Mouse (Mus musculus): ENCODE results near the gene Ilf3.

Ilf3 gene

DNA sequence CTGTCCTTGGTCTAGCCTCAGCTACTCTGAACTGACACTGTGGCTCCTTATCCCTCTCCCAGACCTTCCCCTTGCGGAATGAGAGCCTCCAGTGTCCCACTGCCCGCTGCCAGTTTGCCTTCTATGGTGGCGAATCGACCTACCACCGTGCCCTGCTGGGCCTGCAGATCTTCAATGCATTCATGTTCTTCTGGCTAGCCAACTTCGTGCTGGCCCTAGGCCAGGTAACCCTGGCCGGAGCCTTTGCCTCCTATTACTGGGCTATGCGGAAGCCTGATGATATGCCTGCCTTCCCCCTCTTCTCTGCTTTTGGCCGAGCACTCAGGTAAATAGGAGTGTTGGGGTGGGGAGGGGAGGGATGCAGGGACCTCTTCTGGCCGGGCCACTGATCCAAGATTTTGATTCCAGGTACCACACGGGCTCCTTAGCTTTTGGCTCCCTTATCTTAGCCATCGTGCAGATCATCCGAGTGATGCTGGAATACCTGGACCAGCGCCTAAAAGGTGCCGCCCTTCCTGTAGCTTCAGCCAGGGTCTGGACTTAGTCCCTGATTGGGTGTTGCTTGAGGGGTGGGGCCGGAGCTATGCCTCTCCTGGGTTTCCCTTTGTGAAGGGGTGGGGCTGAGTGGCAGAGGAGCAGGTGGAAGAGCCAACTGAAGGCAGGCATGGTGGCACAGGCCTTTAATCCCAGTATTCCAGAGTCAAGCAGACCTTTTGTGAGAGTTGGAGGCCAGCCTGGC lies 20.9 kb upstream of the Ilf3 start:
- DNase-seq = no peak

GRCm38 (mm10) chr9:21348152-21348551 lies 19.5 kb upstream of the Ilf3 start:
- DNase-seq = no peak

GRCm38 (mm10) chr9:21351178-21351577 lies 16.5 kb upstream of the Ilf3 start:
- no peak for DNase-seq

- DNase-seq = no peak
Observed at GRCm38 (mm10) chr9:21351702-21352377, 15.8 kb upstream of the Ilf3 start.

DNA sequence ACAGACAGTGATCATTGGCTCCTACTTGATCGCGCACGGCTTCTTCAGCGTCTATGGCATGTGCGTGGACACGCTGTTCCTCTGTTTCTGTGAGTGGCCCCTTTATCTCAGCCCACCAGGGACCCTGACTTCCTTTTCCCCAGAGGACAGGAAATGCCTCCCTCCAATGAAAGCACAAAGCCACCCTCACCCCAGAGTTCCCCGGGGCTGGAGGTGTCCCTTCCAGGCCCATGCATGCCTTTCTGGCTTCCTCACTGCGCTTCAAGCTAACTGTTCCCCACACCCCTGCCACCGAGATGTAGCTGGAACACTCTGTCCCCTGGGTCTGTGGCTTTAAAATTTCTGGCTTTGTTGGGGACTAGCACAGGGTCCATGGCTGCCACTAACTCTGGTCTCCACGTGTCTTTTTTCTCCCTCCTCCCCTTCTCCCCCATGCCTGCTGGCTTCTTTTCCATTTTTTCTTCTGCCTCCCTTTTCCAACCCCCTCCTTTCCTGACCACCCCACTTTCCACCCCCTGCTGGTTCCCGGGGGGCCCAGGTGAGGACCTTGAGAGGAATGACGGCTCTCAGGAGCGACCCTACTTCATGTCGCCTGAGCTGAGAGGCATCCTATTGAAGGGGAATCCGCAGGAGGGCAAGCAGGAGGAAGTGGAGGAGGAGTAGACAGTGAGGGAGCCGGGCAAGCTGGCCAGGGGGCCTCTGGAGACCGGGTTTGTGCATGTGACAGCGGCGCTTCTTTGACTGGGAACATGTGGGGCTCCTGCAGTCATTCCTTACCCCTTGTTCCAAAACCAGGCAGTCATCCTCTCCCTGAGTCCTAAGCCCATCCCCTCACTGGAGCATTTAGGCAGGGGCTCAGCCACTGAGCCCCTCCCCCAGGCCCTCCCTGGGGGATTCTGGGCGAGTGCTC lies 15.0 kb upstream of the Ilf3 start:
- DNase-seq = peak; percentile 39

DNA sequence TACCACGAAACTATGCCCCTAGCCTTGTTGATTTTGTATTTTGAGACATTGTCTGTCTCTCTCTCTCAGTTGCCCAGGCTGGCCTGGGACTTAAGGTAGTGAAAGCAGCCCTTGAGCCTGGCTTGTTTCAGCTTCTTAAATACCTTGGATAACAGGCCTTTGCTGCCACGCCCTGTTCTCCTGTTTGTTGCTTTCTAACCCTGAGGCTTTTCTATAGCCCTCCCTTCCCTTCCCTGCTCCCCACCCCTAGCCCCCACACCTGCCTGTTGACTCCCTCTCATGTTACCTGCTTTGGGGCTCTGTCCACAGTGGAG lies 14.3 kb upstream of the Ilf3 start:
- no peak for DNase-seq

GRCm38 (mm10) chr9:21354796-21355195 lies 12.9 kb upstream of the Ilf3 start:
- DNase-seq = no peak

DNA sequence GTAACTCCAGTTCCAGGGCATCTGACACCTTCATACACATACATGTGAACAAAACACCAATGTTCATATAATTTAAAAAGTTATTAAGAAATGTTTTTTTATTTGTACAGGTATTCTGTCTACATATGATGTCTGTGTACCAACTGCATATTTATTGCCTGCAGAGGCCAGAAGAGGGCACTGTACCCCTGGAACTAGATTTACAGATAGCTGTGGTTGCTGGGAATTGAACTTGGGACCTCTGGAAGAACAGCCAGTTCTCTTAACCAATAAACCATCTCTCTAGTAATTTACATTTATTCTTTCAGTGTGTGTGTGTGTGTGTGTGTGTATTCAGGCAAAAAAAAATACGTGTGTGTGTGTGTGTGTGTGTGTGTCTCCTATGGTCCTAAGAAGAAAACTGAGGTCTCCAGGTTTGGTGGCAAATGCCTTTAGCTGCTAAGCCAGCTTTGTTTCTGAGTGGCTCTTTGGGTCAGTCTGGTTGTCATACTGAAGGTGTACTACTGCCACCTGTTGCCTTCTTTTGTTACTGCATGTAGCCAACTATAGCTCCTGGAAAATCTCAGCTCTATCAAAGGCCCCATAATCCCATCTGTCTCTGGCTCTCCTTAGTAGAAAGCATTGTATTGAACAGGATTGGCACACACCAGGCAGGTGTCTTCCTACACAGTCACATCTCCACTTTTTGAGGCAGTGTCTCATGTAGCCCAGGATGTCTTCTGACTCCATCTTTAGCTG lies 10.5 kb upstream of the Ilf3 start:
- DNase-seq = peak; percentile 84

DNA sequence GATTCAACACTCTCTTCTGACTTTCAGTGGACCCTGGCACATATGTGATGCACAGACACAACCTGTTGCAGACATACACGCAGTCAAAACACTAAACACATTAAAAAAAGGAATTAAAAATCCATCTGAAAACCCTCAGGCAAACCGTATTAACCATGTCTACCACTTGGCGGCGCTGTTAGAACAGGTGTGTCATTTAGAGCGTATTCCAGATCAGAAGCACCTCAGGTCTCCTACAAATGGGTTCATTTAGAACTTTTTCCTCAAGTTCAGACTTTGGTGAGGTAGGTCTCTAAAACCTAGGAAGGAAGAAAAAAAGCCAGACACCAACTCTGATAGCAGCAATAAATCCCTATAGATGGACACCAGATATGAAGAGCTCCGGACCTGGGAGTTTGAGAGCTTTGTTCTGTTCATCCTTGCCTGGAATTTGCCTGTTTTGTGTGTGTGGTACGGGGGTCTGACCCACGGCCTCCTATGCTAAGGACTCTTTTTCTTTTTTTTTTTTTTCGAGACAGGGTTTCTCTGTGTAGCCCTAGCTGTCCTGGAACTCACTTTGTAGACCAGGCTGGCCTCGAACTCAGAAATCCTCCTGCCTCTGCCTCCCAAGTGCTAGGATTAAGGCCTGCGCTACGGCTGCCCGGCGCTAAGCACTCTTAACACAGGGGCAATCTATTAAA lies 990 bp upstream of the Ilf3 start:
- peak; percentile 73 for DNase-seq

DNA sequence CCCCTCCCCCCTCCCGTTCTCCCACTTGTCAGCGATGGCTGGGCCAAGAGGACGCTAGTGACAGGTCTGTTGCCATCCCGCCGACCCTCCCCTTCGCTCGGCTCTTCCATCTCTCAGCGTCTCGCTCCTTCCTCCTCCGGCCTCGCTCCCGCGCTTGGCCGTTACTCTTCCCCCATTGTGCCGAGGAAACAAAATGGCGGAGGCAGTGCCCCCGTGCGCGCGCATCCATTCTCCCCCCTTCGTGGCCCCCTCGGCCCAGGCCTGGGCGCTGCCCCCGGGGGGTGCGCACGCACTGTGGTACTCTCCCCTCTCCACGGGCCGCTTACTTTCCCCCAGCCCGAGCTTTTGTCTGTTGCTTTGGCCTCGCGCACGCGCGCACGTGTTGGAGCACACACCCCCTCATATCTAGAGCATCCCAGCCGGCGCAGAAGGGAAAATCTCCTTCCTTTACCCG lies 487 bp downstream of the Ilf3 start:
- DNase-seq = peak; percentile 76

DNA sequence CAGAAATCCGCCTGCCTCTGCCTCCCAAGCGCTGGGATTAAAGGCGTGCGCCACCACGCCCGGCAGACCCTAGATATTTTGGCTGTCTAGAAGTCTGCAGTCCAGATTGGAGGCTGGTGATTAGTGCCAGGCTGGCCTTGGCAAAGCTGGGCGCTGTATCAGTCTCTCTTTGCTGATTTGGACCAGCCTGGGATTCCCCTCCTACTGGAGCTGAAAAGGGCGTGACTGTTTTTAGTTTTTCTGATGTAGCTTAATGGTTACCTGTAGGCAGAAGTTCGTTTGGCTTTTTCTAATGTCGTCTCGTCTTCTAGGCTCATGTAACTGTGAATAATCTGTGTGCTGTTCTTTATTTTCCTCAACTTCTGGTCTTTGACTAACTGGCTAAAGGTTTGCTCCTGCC lies 1.4 kb downstream of the Ilf3 start:
- no peak for DNase-seq

- DNase-seq = no peak
Observed at GRCm38 (mm10) chr9:21370876-21371275, 3.2 kb downstream of the Ilf3 start.

- no peak for DNase-seq
Observed at GRCm38 (mm10) chr9:21372508-21372907, 4.8 kb downstream of the Ilf3 start.

- no peak for DNase-seq
Observed at GRCm38 (mm10) chr9:21379195-21379594, 11.5 kb downstream of the Ilf3 start.

GRCm38 (mm10) chr9:21380868-21381267 lies 13.2 kb downstream of the Ilf3 start:
- DNase-seq = no peak

GRCm38 (mm10) chr9:21383966-21384365 lies 16.3 kb downstream of the Ilf3 start:
- no peak for DNase-seq

DNA sequence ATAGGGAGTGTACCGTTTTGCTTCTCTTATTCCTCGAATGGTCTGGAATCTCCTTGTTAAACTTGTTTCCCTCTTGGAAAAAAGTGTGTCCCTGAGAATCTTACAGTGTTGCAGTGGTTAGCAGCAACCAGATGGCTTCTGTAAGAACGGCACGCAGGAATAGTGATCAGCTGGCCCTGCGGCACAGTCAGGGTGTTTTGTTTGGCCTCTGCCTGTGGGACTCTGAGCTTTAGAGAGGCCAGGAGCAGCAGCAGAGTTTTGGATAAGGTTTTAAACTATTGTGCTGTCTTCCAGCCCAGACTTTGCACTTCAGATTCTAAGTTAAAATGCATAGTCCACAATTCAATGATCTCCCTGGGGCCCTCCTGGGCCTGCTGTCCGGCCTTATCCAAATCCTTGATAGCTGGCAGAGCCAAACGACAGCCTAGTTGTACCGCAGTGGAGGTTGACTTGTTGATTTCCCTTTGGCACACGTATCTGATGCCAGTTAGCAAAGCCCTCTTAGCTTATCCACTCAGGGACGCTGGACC lies 25.0 kb downstream of the Ilf3 start:
- peak; percentile 19 for DNase-seq

GRCm38 (mm10) chr9:21395692-21396091 lies 28.0 kb downstream of the Ilf3 start:
- no peak for DNase-seq

DNA sequence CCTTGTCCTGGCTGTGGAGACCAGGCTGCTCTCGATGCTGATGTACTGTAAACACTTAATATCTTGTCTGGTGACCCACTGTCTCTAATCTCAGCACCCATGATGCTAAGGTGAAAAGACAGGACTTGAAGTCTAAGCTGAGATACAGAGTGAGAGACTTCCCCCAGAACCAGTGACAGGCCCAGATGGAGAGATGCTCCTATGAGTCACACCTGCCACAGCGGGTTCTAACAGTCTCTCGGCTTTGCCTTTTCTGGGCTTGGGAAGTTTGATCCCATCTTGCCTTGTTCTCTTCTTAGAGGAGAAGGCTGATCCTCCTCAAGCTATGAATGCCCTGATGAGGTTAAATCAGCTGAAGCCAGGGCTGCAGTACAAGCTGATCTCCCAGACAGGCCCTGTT lies 29.5 kb downstream of the Ilf3 start:
- no peak for DNase-seq

DNA sequence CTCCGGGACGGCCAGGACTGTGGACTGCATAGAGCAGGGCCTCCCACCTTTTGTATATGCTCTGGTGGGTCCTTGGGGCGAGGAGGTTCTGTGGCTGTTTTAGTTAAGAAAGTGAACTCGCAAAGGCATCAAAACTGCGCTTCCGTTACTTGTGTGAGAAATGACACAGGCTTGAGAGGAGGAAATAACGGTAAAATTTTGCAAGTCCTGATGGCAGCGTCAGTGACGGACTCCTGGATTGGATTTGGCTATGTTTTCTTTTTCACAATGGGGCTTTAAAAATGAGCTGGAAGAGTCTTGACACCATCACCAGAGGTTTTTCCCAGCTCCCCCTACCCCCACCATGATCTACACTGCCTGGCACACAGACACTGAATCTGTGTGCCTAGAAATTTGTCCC lies 33.4 kb downstream of the Ilf3 start:
- DNase-seq = no peak

DNA sequence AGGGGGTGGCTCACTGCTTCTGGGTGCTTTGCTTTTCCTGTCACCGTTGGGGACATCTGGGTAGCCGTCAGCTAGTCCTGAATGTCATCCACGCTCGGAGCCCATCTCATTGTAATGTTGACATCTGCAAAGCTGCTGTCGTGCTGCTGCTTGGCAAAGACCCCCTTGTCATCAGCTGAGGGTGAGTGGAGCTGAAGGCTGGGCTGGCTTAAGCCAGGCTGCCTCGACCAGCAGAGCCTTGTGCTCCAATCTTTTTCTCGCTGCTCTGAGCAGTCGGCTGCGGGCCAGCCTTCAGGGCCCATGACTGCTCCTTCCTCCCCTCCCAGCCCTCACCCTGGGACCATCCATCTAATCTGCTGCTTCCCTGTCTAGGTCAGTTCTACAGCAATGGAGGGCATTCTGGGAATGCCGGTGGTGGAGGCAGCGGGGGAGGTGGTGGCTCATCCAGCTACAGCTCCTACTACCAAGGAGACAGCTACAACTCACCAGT lies 35.1 kb downstream of the Ilf3 start:
- DNase-seq = no peak

- DNase-seq = no peak
Observed at GRCm38 (mm10) chr9:21403745-21404144, 36.1 kb downstream of the Ilf3 start.

All from kidney, postnatal 14 days (tissue).